Comparison of ENCODE assay signal across 8 mouse cellular contexts in the genomic region with DNA sequence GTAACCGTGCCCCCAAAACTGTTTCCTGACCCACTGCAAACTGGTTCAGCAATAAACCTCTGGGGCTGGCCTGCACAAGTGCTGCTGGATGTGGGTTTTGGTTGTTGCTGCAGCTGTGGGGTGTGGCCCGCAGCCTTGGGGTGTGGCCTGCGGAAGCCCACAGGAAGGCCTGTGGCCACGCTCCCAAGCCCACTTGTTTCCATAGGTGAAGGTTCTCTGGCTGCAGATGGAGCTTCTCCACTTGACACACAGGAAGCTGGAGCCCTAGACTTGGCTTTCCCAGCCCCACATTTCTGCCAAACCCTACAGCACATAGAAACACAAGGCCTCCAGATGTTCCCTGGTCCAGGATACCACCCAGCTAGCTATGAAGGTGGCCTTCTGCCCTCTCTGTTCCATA. TPM values are rescaled to one million over a fixed set of nuclear protein-coding genes. Genes with fewer than 3 reads are reported as not detected.
DNase-seq lines count a peak whose midpoint lies in the region; ATAC-seq lines count a peak whose summit lies in the region.

No protein-coding gene starts in this region.

- no peaks in the 10 kb centered on the region for H3K4me1 ChIP-seq in hindbrain, embryonic 12.5 days
- no peaks in the 10 kb centered on the region for H3K4me1 ChIP-seq in midbrain, embryonic 11.5 days (ENCODE audit: control insufficient read depth, insufficient read depth, low read length)
- 0 out of 2 replicates have a peak, but pooled peaks cover 3% of the 10 kb centered on the region for H3K4me1 ChIP-seq in forebrain, embryonic 16.5 days (replicated peaks; ENCODE audit: control insufficient read depth, insufficient read depth, low read length)

- intact Hi-C loops in heart, postnatal 25 days (cut with DNase I) = no loop called here

- peak; percentile 83 for DNase-seq in 3134 (ENCODE audit: extremely low read depth, insufficient read length, low spot score)
- DNase-seq in CD4-positive, CD25-positive, alpha-beta regulatory T cell, adult 2 months (ENCODE audit: low read depth, low spot score) = peak; percentile 66
- DNase-seq in heart, postnatal 25 days (ENCODE audit: low spot score) = peak; percentile 35
- DNase-seq in naive thymus-derived CD4-positive, alpha-beta T cell, adult 2 months (ENCODE audit: low read depth) = peak; percentile 74
- DNase-seq in midbrain, embryonic 11.5 days (ENCODE audit: low spot score, missing footprints) = no peak
- no peak for DNase-seq in cerebellum, postnatal 14 days

- H3K27ac ChIP-seq in hindbrain, embryonic 12.5 days = no peak overlapping the region
- H3K27ac ChIP-seq in midbrain, embryonic 11.5 days (ENCODE audit: low read depth, low read length) = no peak overlapping the region
- no peak overlapping the region for H3K27ac ChIP-seq in forebrain, embryonic 16.5 days (ENCODE audit: low read length)

- no peaks in the 10 kb centered on the region for H3K36me3 ChIP-seq in hindbrain, embryonic 12.5 days
- H3K36me3 ChIP-seq in midbrain, embryonic 11.5 days (ENCODE audit: control insufficient read depth, insufficient read depth, low read length) = no peaks in the 10 kb centered on the region
- no peaks in the 10 kb centered on the region for H3K36me3 ChIP-seq in forebrain, embryonic 16.5 days (ENCODE audit: control insufficient read depth, insufficient read depth)

- no peaks in the 10 kb centered on the region for H3K9me3 ChIP-seq in hindbrain, embryonic 12.5 days (replicated peaks)
- no peaks in the 10 kb centered on the region for H3K9me3 ChIP-seq in midbrain, embryonic 11.5 days (ENCODE audit: control insufficient read depth, low read length)
- H3K9me3 ChIP-seq in forebrain, embryonic 16.5 days (ENCODE audit: control insufficient read depth, low read length) = no peaks in the 10 kb centered on the region

- no peak for ATAC-seq in hindbrain, embryonic 12.5 days (ENCODE audit: low FRiP score)
- no peak for ATAC-seq in midbrain, embryonic 11.5 days (ENCODE audit: low FRiP score)
- ATAC-seq in forebrain, embryonic 16.5 days = no peak

- 89% methylated on average over 4 of the region's 4 CpGs for WGBS in hindbrain, embryonic 12.5 days
- 92% methylated on average over 4 of the region's 4 CpGs for WGBS in midbrain, embryonic 11.5 days
- WGBS in forebrain, embryonic 16.5 days = 92% methylated on average over 4 of the region's 4 CpGs

- H3K27me3 ChIP-seq in hindbrain, embryonic 12.5 days = no peaks in the 10 kb centered on the region
- H3K27me3 ChIP-seq in midbrain, embryonic 11.5 days (ENCODE audit: control insufficient read depth, insufficient read depth, low read length) = no peaks in the 10 kb centered on the region
- no peaks in the 10 kb centered on the region for H3K27me3 ChIP-seq in forebrain, embryonic 16.5 days (replicated peaks; ENCODE audit: control insufficient read depth, insufficient read depth, low read length)

- H3K9ac ChIP-seq in hindbrain, embryonic 12.5 days = no peak overlapping the region
- no peak overlapping the region for H3K9ac ChIP-seq in midbrain, embryonic 11.5 days (ENCODE audit: low read length)
- no peak overlapping the region for H3K9ac ChIP-seq in forebrain, embryonic 16.5 days (replicated peaks; ENCODE audit: low read depth, low read length)

- H3K4me2 ChIP-seq in hindbrain, embryonic 12.5 days (replicated peaks) = no peak overlapping the region
- H3K4me2 ChIP-seq in midbrain, embryonic 11.5 days = no peak overlapping the region
- H3K4me2 ChIP-seq in forebrain, embryonic 16.5 days (ENCODE audit: low read length) = no peak overlapping the region

- H3K4me3 ChIP-seq in hindbrain, embryonic 12.5 days = no peak overlapping the region
- H3K4me3 ChIP-seq in midbrain, embryonic 11.5 days (ENCODE audit: low read depth, low read length) = no peak overlapping the region
- no peak overlapping the region for H3K4me3 ChIP-seq in forebrain, embryonic 16.5 days (replicated peaks; ENCODE audit: low read length)

RNA-seq across cellular contexts. Expression of gene Aox2, which starts 25.6 kb away (rescaled TPM):
- total RNA-seq in heart, postnatal 25 days (2021) = not detected
- 0.04 TPM in 1 of 2 replicates, not detected in the other for polyA plus RNA-seq in hindbrain, embryonic 12.5 days (2016; fragmentation: Nextera tagmentation; extraction: Ambion mirVana)
- not detected in 2 replicates for polyA plus RNA-seq in midbrain, embryonic 11.5 days (2014; fragmentation: Nextera tagmentation; extraction: Ambion mirVana)
- 0.05 TPM in 1 of 2 replicates, not detected in the other for polyA plus RNA-seq in forebrain, embryonic 16.5 days (2015; fragmentation: Nextera tagmentation; extraction: Ambion mirVana)

Comparison
In these comparisons a context has a peak if more than half of its experiments do, and no peak if none do; other contexts are left out.
1. DNase-seq: peak in 3134 (single experiment), CD4-positive, CD25-positive, alpha-beta regulatory T cell, adult 2 months (single experiment), heart, postnatal 25 days (single experiment) and naive thymus-derived CD4-positive, alpha-beta T cell, adult 2 months (single experiment); none in midbrain, embryonic 11.5 days (single experiment) and cerebellum, postnatal 14 days (0 of 2).